Mouse (Mus musculus) midbrain, postnatal 0 days (tissue): ENCODE results near the gene Eif3d. TPM values are rescaled to one million over a fixed set of nuclear protein-coding genes. Genes with fewer than 3 reads are reported as not detected.

Experiments
- ATAC-seq: fragments of 200-750 bp; cut with Nextera tagmentation; 2 replicates; pipeline ENCODE4 v1.8.0; 2017; ENCODE audit warnings: moderate number of reproducible peaks, mild to moderate bottlenecking, moderate TSS enrichment, moderate library complexity; ENCODE audit not compliant: low FRiP score
- DNase-seq: peaks from one replicate; pipeline ENCODE4 v3.0.0-alpha.2; 2015; ENCODE audit warnings: low spot score
- H3K27ac ChIP-seq: fragments of 300-500 bp; sonication (generic); 2 replicates; pipeline ENCODE4 v1.5.1; 2014; ENCODE audit warnings: low read depth, mild to moderate bottlenecking, low read length, mixed read lengths
- H3K27me3 ChIP-seq: fragments of 300-500 bp; sonication (generic); 2 replicates; pipeline ENCODE4 v1.6.1; 2014; ENCODE audit warnings: low read length, control low read depth, mixed read lengths; ENCODE audit not compliant: insufficient read depth
- H3K36me3 ChIP-seq: fragments of 300-500 bp; sonication (generic); 2 replicates; pipeline ENCODE4 v1.6.1; 2014; ENCODE audit warnings: low read length, control low read depth, mixed read lengths; ENCODE audit not compliant: insufficient read depth
- H3K4me1 ChIP-seq: fragments of 300-500 bp; sonication (generic); 2 replicates; pipeline ENCODE4 v1.6.1; 2014; ENCODE audit warnings: mild to moderate bottlenecking, control low read depth, antibody characterized with exemption, low read length, mixed read lengths; ENCODE audit not compliant: insufficient read depth
- H3K4me2 ChIP-seq: fragments of 300-500 bp; sonication (generic); 2 replicates; pipeline ENCODE4 v1.6.1; 2014; ENCODE audit warnings: low read depth, mild to moderate bottlenecking, low read length, mixed read lengths; ENCODE audit not compliant: poor library complexity, severe bottlenecking
- H3K4me3 ChIP-seq: fragments of 300-500 bp; sonication (generic); 2 replicates; pipeline ENCODE4 v1.5.1; 2014; ENCODE audit warnings: low read depth, mild to moderate bottlenecking, low read length, moderate library complexity
- H3K9ac ChIP-seq: fragments of 300-500 bp; sonication (generic); replicated peaks from 2 replicates; pipeline ENCODE4 v1.6.1; 2014; ENCODE audit warnings: mild to moderate bottlenecking, low read length, moderate library complexity, mixed read lengths; ENCODE audit not compliant: poor library complexity, severe bottlenecking
- H3K9me3 ChIP-seq: fragments of 300-500 bp; sonication (generic); 2 replicates; pipeline ENCODE4 v1.6.1; 2016; ENCODE audit warnings: low read length, control low read depth
- CTCF ChIP-seq: IDR thresholded peaks from 2 replicates; pipeline ENCODE4 v1.5.1; 2016; ENCODE audit warnings: antibody characterized with exemption, mild to moderate bottlenecking
- WGBS: fragments of 180-500 bp; shearing (Covaris S2); extraction: QIAGEN DNeasy Blood & Tissue Kit; methylation state at CpG from one replicate; pipeline ENCODE4 v1.1.7; 2014; 5-methylcytosine and 5-hydroxymethylcytosine counted together
- polyA plus RNA-seq: library from polyadenylated mRNA; unstranded; fragments of >200 nt; fragmentation: Nextera tagmentation; extraction: Ambion mirVana; gene quantifications from 2 replicates; pipeline ENCODE4 v1.2.1, GENCODE M21; 2015
- total RNA-seq: library from RNA; depleted of rRNA; stranded (reverse); fragments of >200 nt; gene quantifications from 2 replicates; pipeline ENCODE4 v1.2.3, GENCODE M21; 2014; rRNA removed

Eif3d gene
- total and polyA plus RNA-seq, 2 experiments from 2014 or later: 133 to 160 TPM

DNA sequence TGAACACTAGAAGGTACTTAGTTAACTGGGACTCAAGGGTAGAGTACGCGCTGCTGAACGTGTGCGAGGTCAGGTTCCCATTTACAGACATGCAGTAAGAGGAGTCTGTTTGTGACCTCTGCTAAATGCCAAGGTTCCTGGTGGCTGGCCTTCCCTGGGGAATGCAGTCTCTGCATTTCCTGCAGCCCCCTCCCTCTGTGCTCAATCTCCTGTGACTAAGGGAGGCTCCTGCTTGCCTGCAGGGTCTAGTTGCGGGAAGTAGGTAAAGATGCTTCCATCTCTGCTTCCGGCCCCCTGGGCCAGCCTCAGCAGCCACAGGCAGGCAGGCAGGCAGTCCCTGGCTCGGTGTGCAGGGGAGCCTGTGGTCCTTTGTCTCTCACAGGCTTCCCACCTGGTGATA, 58.0 kb downstream of the Eif3d start:
- ATAC-seq: no peak
- H3K9me3 ChIP-seq: no peaks in the 10 kb centered on the region

DNA sequence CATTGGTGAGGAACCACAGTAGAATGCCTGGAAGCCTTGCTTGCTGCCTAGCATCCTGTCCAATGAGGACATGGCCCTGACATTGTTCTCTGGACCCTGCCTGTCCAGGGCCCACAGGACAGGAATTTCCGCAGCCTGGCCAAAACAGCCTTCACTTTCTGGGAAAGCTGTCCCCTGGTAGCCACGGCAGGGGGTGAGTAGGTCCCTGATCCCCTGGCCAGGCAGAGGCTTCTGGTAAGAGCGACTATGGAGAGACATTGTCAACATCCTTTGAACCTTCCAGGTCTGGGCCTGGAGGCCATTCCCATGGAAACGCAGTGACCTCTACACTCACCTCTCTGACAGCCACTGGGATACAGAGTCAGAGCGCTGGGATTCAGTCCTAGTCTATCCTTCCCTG, 58.6 kb downstream of the Eif3d start:
- Histone ChIP-seq H3K36me3 (peaks cover 20% of the 10 kb centered on the region), H3K4me2 (no peak overlapping the region), H3K9ac (no peak overlapping the region), H3K27ac (no peak overlapping the region), H3K4me1 (no peaks in the 10 kb centered on the region), H3K9me3 (no peaks in the 10 kb centered on the region), H3K4me3 (no peak overlapping the region), H3K27me3 (no peaks in the 10 kb centered on the region)
- 53% methylated on average over 5 of the region's 5 CpGs for WGBS
- ATAC-seq: no peak
- TF ChIP-seq CTCF: no peak
- no peak for DNase-seq

More for the DNA sequence above, 58.0 kb downstream of the Eif3d start:
- Histone ChIP-seq H3K27me3 (no peaks in the 10 kb centered on the region), H3K36me3 (peaks cover 20% of the 10 kb centered on the region), H3K4me2 (no peak overlapping the region), H3K4me3 (no peak overlapping the region), H3K9ac (0 out of 2 replicates have a peak overlapping the region, but pooled peaks have one; percentile 13), H3K27ac (no peak overlapping the region), H3K4me1 (no peaks in the 10 kb centered on the region)
- DNase-seq: no peak
- WGBS: 61% methylated on average over 7 of the region's 7 CpGs
- no peak for TF ChIP-seq CTCF

DNA sequence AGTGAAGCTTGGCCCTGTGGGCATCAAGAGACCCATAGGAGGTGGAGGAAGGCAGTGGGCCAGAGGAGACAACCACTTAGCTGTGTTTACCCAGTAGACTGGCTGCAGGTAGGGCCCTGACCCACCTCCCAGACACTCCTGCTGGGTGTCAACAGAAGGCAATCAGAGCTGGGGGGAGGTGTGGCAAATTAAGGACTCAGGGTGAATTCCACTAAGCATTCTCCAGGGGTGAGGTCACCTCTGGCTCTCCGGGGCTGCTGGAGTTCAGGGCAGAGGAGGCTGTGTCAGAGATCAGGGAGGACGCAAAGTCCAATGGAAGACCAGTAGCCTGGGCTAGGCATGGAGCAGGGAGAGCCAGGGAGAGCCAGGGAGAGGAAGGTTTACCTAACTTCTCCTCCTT, 59.5 kb downstream of the Eif3d start:
- no peak for TF ChIP-seq CTCF
- ATAC-seq: no peak
- no peak for DNase-seq
- H3K4me2 ChIP-seq: no peak overlapping the region
- WGBS: 19% methylated on average over 2 of the region's 2 CpGs
- H3K9me3 ChIP-seq: no peaks in the 10 kb centered on the region
- no peaks in the 10 kb centered on the region for H3K4me1 ChIP-seq
- no peak overlapping the region for H3K4me3 ChIP-seq
- no peak overlapping the region for H3K27ac ChIP-seq
- H3K9ac ChIP-seq: no peak overlapping the region
- H3K36me3 ChIP-seq: peaks cover 20% of the 10 kb centered on the region
- peaks cover 2% of the 10 kb centered on the region; the same call in 1 of the 2 replicates for H3K27me3 ChIP-seq

Other genes with a start within 250 kb of the Eif3d start
- gene Apol9b, start 241.8 kb downstream of the Eif3d start, total RNA-seq: 0.33 TPM in 1 of 2 replicates, not detected in the other
- 0.43 TPM in 1 of 2 replicates, not detected in the other for gene Apol9b, start 241.8 kb downstream of the Eif3d start, polyA plus RNA-seq
- 0.19 TPM in 1 of 2 replicates, not detected in the other for gene Apol8, start 213.8 kb downstream of the Eif3d start, total RNA-seq
- gene Apol8, start 213.8 kb downstream of the Eif3d start, polyA plus RNA-seq: 0.36 and 0.55 TPM in 2 replicates
- gene Myh9, start 128.6 kb downstream of the Eif3d start, total RNA-seq: 26.9 and 30.8 TPM in 2 replicates
- 6.4 and 8.2 TPM in 2 replicates for gene Myh9, start 128.6 kb downstream of the Eif3d start, polyA plus RNA-seq
- 39.6 and 39.9 TPM in 2 replicates for gene Txn2, start 41.8 kb downstream of the Eif3d start, total RNA-seq
- gene Txn2, start 41.8 kb downstream of the Eif3d start, polyA plus RNA-seq: 182 and 194 TPM in 2 replicates
- 23.9 and 31.0 TPM in 2 replicates for gene Foxred2, start 14.1 kb downstream of the Eif3d start, total RNA-seq
- 10.3 and 11.2 TPM in 2 replicates for gene Foxred2, start 14.1 kb downstream of the Eif3d start, polyA plus RNA-seq
- 22.3 and 22.6 TPM in 2 replicates for gene Cacng2, start 149.2 kb upstream of the Eif3d start, total RNA-seq
- gene Cacng2, start 149.2 kb upstream of the Eif3d start, polyA plus RNA-seq: 15.7 and 16.7 TPM in 2 replicates
- 29.5 and 37.3 TPM in 2 replicates for gene Ift27, start 203.3 kb upstream of the Eif3d start, total RNA-seq
- 116 and 120 TPM in 2 replicates for gene Ift27, start 203.3 kb upstream of the Eif3d start, polyA plus RNA-seq
- gene Pvalb, start 235.6 kb upstream of the Eif3d start, total RNA-seq: 0.61 and 3.6 TPM in 2 replicates
- gene Pvalb, start 235.6 kb upstream of the Eif3d start, polyA plus RNA-seq: 1.9 and 3.3 TPM in 2 replicates